Mouse (Mus musculus) liver, postnatal 0 days (tissue): ENCODE data around the gene Uhrf1bp1l.

Experiments
- CTCF ChIP-seq: sonication (generic); IDR thresholded peaks from 2 replicates; pipeline ENCODE4 v1.5.1; 2016; ENCODE audit warnings: antibody characterized with exemption, low read depth
- EP300 ChIP-seq: IDR thresholded peaks from 2 replicates; pipeline ENCODE4 v1.6.1; 2016; ENCODE audit warnings: antibody characterized with exemption, low read depth, mild to moderate bottlenecking

GRCm38 (mm10) chr10:89826896-89827295, 82.1 kb downstream of the Uhrf1bp1l start:
- TF ChIP-seq EP300 (no peak), CTCF (no peak)
